Mouse (Mus musculus): ENCODE measurements around the gene Plcl2. TPM values are rescaled to one million over a fixed set of nuclear protein-coding genes. Genes with fewer than 3 reads are reported as not detected.
"Not testable (repeated sequence)": the region's sequence is repeated elsewhere in the genome, so short reads cannot be mapped to it uniquely, and the experiment has no call there.

Gene Plcl2
- polyA plus RNA-seq, 1 experiment from 2014 or later: 11.6 TPM

- no peaks in the 10 kb centered on the region for H3K9me3 ChIP-seq
- H3K27ac ChIP-seq (replicated peaks): no peak overlapping the region
- peaks cover 12% of the 10 kb centered on the region for H3K4me1 ChIP-seq
- H3K4me2 ChIP-seq (replicated peaks): no peak overlapping the region
- no peaks in the 10 kb centered on the region for H3K27me3 ChIP-seq
- ATAC-seq (replicated peaks): no peak
- no peak overlapping the region for H3K9ac ChIP-seq (replicated peaks)
- H3K4me3 ChIP-seq: no peak overlapping the region
- H3K36me3 ChIP-seq: no peaks in the 10 kb centered on the region
- WGBS: 73% methylated on average over 6 of the region's 6 CpGs
Observed at GRCm38 (mm10) chr17:50517781-50518415, 8.7 kb downstream of the Plcl2 start.

DNA sequence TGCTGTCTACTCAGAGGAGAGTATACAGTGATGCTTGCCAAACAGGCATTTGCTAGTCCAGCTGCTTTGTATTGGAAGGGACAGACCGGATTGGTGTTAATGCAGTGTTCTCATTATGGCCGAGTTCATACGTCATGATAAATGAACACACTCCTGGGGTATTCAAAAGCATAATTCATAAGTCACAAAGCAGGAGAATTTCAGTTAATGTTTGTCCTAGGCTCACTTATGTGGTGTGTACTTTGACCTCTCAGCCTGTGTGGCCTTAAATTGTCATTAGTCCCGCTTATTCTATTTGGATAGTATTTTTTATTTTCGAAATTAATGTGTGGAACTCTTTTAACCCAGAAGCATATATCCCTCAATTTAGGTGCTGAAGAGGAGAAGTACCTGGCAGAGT is 10.4 kb downstream of the Plcl2 start:
- no peaks in the 10 kb centered on the region for H3K36me3 ChIP-seq
- WGBS: 78% methylated on average over 5 of the region's 5 CpGs
- H3K27ac ChIP-seq (replicated peaks): no peak overlapping the region
- H3K4me1 ChIP-seq: peaks cover 3% of the 10 kb centered on the region; the same call in 1 of the 2 replicates
- no peak overlapping the region for H3K4me2 ChIP-seq (replicated peaks)
- no peaks in the 10 kb centered on the region for H3K27me3 ChIP-seq
- H3K9ac ChIP-seq (replicated peaks): no peak overlapping the region
- no peak for ATAC-seq (replicated peaks)
- H3K4me3 ChIP-seq: no peak overlapping the region
- H3K9me3 ChIP-seq: no peaks in the 10 kb centered on the region

- no peaks in the 10 kb centered on the region for H3K36me3 ChIP-seq
- 88% methylated on average over 5 of the region's 5 CpGs for WGBS
- H3K27ac ChIP-seq (replicated peaks): no peak overlapping the region
- H3K27me3 ChIP-seq: no peaks in the 10 kb centered on the region
- peaks cover 8% of the 10 kb centered on the region; the same call in 1 of the 2 replicates for H3K4me1 ChIP-seq
- H3K4me2 ChIP-seq (replicated peaks): no peak overlapping the region
- no peak overlapping the region for H3K9ac ChIP-seq (replicated peaks)
- no peak overlapping the region for H3K4me3 ChIP-seq
- no peaks in the 10 kb centered on the region for H3K9me3 ChIP-seq
- no peak for ATAC-seq (replicated peaks)
Observed at GRCm38 (mm10) chr17:50522473-50523083, 13.4 kb downstream of the Plcl2 start.

GRCm38 (mm10) chr17:50524970-50525369 is 15.8 kb downstream of the Plcl2 start:
- H3K4me1 ChIP-seq: 0 out of 2 replicates have a peak, but pooled peaks cover 5% of the 10 kb centered on the region
- H3K4me2 ChIP-seq (replicated peaks): no peak overlapping the region
- no peak overlapping the region for H3K4me3 ChIP-seq
- no peak for ATAC-seq (replicated peaks)
- no peaks in the 10 kb centered on the region for H3K27me3 ChIP-seq
- H3K36me3 ChIP-seq: no peaks in the 10 kb centered on the region
- no peak overlapping the region for H3K27ac ChIP-seq (replicated peaks)
- H3K9me3 ChIP-seq: no peaks in the 10 kb centered on the region
- 69% methylated on average over 6 of the region's 6 CpGs for WGBS
- H3K9ac ChIP-seq (replicated peaks): no peak overlapping the region

GRCm38 (mm10) chr17:50525821-50526220 is 16.6 kb downstream of the Plcl2 start:
- Histone ChIP-seq H3K36me3 (no peaks in the 10 kb centered on the region), H3K4me1 (0 out of 2 replicates have a peak, but pooled peaks cover 5% of the 10 kb centered on the region), H3K27ac (replicated peaks) (no peak overlapping the region), H3K9ac (replicated peaks) (no peak overlapping the region), H3K4me2 (replicated peaks) (no peak overlapping the region), H3K4me3 (no peak overlapping the region), H3K27me3 (no peaks in the 10 kb centered on the region), H3K9me3 (no peaks in the 10 kb centered on the region)
- 10% methylated on average over 2 of the region's 2 CpGs for WGBS
- 0 out of 2 replicates have a peak, but pooled peaks have one; percentile 51 for ATAC-seq (replicated peaks)

GRCm38 (mm10) chr17:50530089-50530488 is 20.9 kb downstream of the Plcl2 start:
- WGBS: 93% methylated on average over 8 of the region's 8 CpGs
- H3K4me1 ChIP-seq: 0 out of 2 replicates have a peak, but pooled peaks cover 5% of the 10 kb centered on the region
- H3K9me3 ChIP-seq: no peaks in the 10 kb centered on the region
- no peak overlapping the region for H3K4me2 ChIP-seq (replicated peaks)
- H3K27me3 ChIP-seq: no peaks in the 10 kb centered on the region
- H3K4me3 ChIP-seq: no peak overlapping the region
- no peak overlapping the region for H3K9ac ChIP-seq (replicated peaks)
- no peak for ATAC-seq (replicated peaks)
- H3K36me3 ChIP-seq: no peaks in the 10 kb centered on the region
- H3K27ac ChIP-seq (replicated peaks): no peak overlapping the region

DNA sequence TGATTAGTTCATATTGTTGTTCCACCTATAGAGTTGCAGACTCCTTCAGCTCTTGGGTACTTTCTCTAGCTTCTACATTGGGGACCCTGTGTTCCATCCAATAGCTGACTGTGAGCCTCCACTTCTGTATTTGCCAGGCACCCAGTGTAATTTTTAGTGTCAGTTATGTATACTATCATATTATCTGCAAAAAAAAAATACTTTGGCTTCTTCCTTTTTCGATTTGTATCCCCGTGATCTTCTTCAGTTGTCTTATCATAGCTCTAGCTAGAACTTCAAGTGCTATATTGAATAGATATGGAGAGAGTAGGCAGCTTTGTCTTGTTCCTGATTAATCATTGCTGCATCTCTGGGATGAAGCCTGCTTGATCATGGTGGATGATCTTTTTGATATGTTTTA is 25.7 kb downstream of the Plcl2 start:
- not testable (repeated sequence) for H3K36me3 ChIP-seq; H3K27ac ChIP-seq (replicated peaks); H3K9me3 ChIP-seq; H3K9ac ChIP-seq (replicated peaks); H3K4me2 ChIP-seq (replicated peaks); ATAC-seq (replicated peaks); H3K4me3 ChIP-seq; H3K4me1 ChIP-seq; H3K27me3 ChIP-seq
- WGBS: 91% methylated on average over 2 of the region's 2 CpGs

GRCm38 (mm10) chr17:50536409-50537194 is 27.4 kb downstream of the Plcl2 start:
- H3K9ac ChIP-seq (replicated peaks): no peak overlapping the region
- no peak overlapping the region for H3K27ac ChIP-seq (replicated peaks)
- no peak for ATAC-seq (replicated peaks)
- no peaks in the 10 kb centered on the region for H3K9me3 ChIP-seq
- H3K4me2 ChIP-seq (replicated peaks): no peak overlapping the region
- H3K36me3 ChIP-seq: no peaks in the 10 kb centered on the region
- no peaks in the 10 kb centered on the region for H3K4me1 ChIP-seq
- no peaks in the 10 kb centered on the region for H3K27me3 ChIP-seq
- no peak overlapping the region for H3K4me3 ChIP-seq
- WGBS: 94% methylated on average over 4 of the region's 4 CpGs

- ATAC-seq (replicated peaks): no peak
- H3K27ac ChIP-seq (replicated peaks): no peak overlapping the region
- no peaks in the 10 kb centered on the region for H3K27me3 ChIP-seq
- no peak overlapping the region for H3K4me3 ChIP-seq
- no peak overlapping the region for H3K9ac ChIP-seq (replicated peaks)
- no peak overlapping the region for H3K4me2 ChIP-seq (replicated peaks)
- H3K36me3 ChIP-seq: no peaks in the 10 kb centered on the region
- whole genome bisulfite sequencing: 78% methylated on average over 2 of the region's 2 CpGs
- no peaks in the 10 kb centered on the region for H3K4me1 ChIP-seq
- no peaks in the 10 kb centered on the region for H3K9me3 ChIP-seq
Observed at GRCm38 (mm10) chr17:50537786-50538185, 28.6 kb downstream of the Plcl2 start.

DNA sequence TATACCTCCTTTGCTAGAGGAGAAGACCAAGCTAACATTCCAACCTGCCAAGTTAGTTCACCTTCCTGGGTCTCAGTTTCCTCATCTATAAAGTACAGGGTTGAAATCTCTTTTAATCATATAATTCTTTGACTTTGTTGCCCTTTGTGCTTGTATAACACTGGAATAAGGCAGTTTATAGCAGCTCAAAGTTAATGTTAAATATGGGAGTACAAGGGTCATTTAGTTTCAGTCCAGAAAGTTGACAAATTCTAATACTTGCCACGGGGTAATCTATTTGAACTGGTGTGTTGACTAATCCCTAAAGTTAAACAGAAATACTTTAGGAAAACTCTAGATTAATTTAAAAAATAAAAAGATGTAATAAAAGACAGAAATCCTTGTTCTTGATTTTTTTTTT is 35.7 kb downstream of the Plcl2 start:
- Histone ChIP-seq H3K4me2 (replicated peaks) (no peak overlapping the region), H3K9ac (replicated peaks) (no peak overlapping the region), H3K4me1 (no peaks in the 10 kb centered on the region), H3K27me3 (no peaks in the 10 kb centered on the region), H3K27ac (replicated peaks) (no peak overlapping the region), H3K9me3 (no peaks in the 10 kb centered on the region), H3K36me3 (no peaks in the 10 kb centered on the region), H3K4me3 (no peak overlapping the region)
- ATAC-seq (replicated peaks): no peak
- WGBS: 96% methylated on average over 1 of the region's 1 CpGs

GRCm38 (mm10) chr17:50545274-50545673 is 36.1 kb downstream of the Plcl2 start:
- no peak for ATAC-seq (replicated peaks)
- no peaks in the 10 kb centered on the region for H3K4me1 ChIP-seq
- H3K4me2 ChIP-seq (replicated peaks): no peak overlapping the region
- WGBS: 75% methylated on average over 6 of the region's 6 CpGs
- no peaks in the 10 kb centered on the region for H3K27me3 ChIP-seq
- H3K9me3 ChIP-seq: no peaks in the 10 kb centered on the region
- H3K4me3 ChIP-seq: no peak overlapping the region
- H3K27ac ChIP-seq (replicated peaks): no peak overlapping the region
- no peaks in the 10 kb centered on the region for H3K36me3 ChIP-seq
- H3K9ac ChIP-seq (replicated peaks): no peak overlapping the region

DNA sequence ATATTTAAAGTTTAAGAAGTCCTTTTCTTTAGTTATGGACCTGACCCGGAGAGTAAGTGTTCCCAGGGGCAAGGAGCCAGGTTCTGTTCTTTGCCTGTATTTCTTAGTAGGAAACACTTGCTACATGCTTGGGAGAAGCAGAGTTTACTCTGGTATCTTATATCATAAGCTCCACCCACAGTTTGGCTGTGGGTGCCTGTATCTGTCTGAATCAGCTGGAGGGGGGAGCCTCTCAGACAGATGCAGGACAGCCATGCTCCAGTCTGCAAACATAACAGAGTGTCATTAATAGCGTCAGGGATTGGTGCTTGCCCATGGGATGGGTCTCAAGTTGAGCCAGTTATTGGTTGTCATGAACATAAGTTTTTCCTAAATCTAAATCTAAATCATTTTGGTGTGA is 42.9 kb downstream of the Plcl2 start:
- no peak for ATAC-seq (replicated peaks)
- Histone ChIP-seq H3K9me3 (no peaks in the 10 kb centered on the region), H3K4me1 (no peaks in the 10 kb centered on the region), H3K27me3 (no peaks in the 10 kb centered on the region), H3K9ac (replicated peaks) (no peak overlapping the region), H3K4me3 (no peak overlapping the region), H3K36me3 (no peaks in the 10 kb centered on the region), H3K27ac (replicated peaks) (no peak overlapping the region), H3K4me2 (replicated peaks) (no peak overlapping the region)
- WGBS: 86% methylated on average over 2 of the region's 2 CpGs

All from forebrain, embryonic 15.5 days (tissue).